Mouse (Mus musculus): ENCODE measurements at regions not wholly inside any gene's neighbourhood (a gene's known extent, or its start where the extent isn't known, plus 50 kb on each side); places are given as distances from the start of the nearest gene placed in this dataset.

- Histone ChIP-seq H3K36me3 (ENCODE audit: control insufficient read depth, insufficient read depth, low read length) (no peaks in the 10 kb centered on the region), H3K4me1 (ENCODE audit: control insufficient read depth, insufficient read depth, low read length) (no peaks in the 10 kb centered on the region), H3K9ac (replicated peaks; ENCODE audit: low read depth, low read length) (no peak overlapping the region), H3K4me2 (replicated peaks; ENCODE audit: low read depth, low read length) (no peak overlapping the region), H3K4me3 (ENCODE audit: low read depth, low read length) (no peak overlapping the region), H3K27me3 (ENCODE audit: control insufficient read depth, insufficient read depth, low read length) (no peaks in the 10 kb centered on the region), H3K27ac (ENCODE audit: low read length) (no peak overlapping the region), H3K9me3 (ENCODE audit: control insufficient read depth, low read depth, low read length) (no peaks in the 10 kb centered on the region)
- no peak for ATAC-seq (ENCODE audit: insufficient number of reproducible peaks, insufficient read depth, low FRiP score, low read depth)
- WGBS: 55% methylated on average over 3 of the region's 3 CpGs
These were observed 191.5 kb downstream of the Rps12 start for GRCm38 (mm10) chr10:23595541-23595940.

- Histone ChIP-seq H3K9me3 (ENCODE audit: control insufficient read depth, low read depth, low read length) (no peaks in the 10 kb centered on the region), H3K27ac (ENCODE audit: low read length) (no peak overlapping the region), H3K4me2 (replicated peaks; ENCODE audit: low read depth, low read length) (no peak overlapping the region), H3K27me3 (ENCODE audit: control insufficient read depth, insufficient read depth, low read length) (no peaks in the 10 kb centered on the region), H3K36me3 (ENCODE audit: control insufficient read depth, insufficient read depth, low read length) (no peaks in the 10 kb centered on the region), H3K4me3 (ENCODE audit: low read depth, low read length) (no peak overlapping the region), H3K9ac (replicated peaks; ENCODE audit: low read depth, low read length) (no peak overlapping the region), H3K4me1 (ENCODE audit: control insufficient read depth, insufficient read depth, low read length) (no peaks in the 10 kb centered on the region)
- ATAC-seq (ENCODE audit: insufficient number of reproducible peaks, insufficient read depth, low FRiP score, low read depth): no peak
- 65% methylated on average over 5 of the region's 5 CpGs for WGBS
These were observed 206.8 kb downstream of the Rps12 start for GRCm38 (mm10) chr10:23580230-23580629.

GRCm38 (mm10) chr10:23571013-23571412 lies 216.1 kb downstream of the Rps12 start:
- H3K4me2 ChIP-seq (replicated peaks; ENCODE audit: low read depth, low read length): no peak overlapping the region
- no peak overlapping the region for H3K4me3 ChIP-seq (ENCODE audit: low read depth, low read length)
- no peaks in the 10 kb centered on the region for H3K4me1 ChIP-seq (ENCODE audit: control insufficient read depth, insufficient read depth, low read length)
- H3K36me3 ChIP-seq (ENCODE audit: control insufficient read depth, insufficient read depth, low read length): no peaks in the 10 kb centered on the region
- 78% methylated on average over 4 of the region's 4 CpGs for WGBS
- no peak overlapping the region for H3K27ac ChIP-seq (ENCODE audit: low read length)
- H3K9ac ChIP-seq (replicated peaks; ENCODE audit: low read depth, low read length): no peak overlapping the region
- no peak for ATAC-seq (ENCODE audit: insufficient number of reproducible peaks, insufficient read depth, low FRiP score, low read depth)
- no peaks in the 10 kb centered on the region for H3K27me3 ChIP-seq (ENCODE audit: control insufficient read depth, insufficient read depth, low read length)
- no peaks in the 10 kb centered on the region for H3K9me3 ChIP-seq (ENCODE audit: control insufficient read depth, low read depth, low read length)

GRCm38 (mm10) chr10:23569386-23569785 lies 217.7 kb downstream of the Rps12 start:
- no peaks in the 10 kb centered on the region for H3K36me3 ChIP-seq (ENCODE audit: control insufficient read depth, insufficient read depth, low read length)
- H3K27me3 ChIP-seq (ENCODE audit: control insufficient read depth, insufficient read depth, low read length): no peaks in the 10 kb centered on the region
- no peak overlapping the region for H3K4me2 ChIP-seq (replicated peaks; ENCODE audit: low read depth, low read length)
- H3K27ac ChIP-seq (ENCODE audit: low read length): no peak overlapping the region
- H3K4me1 ChIP-seq (ENCODE audit: control insufficient read depth, insufficient read depth, low read length): no peaks in the 10 kb centered on the region
- no peak overlapping the region for H3K9ac ChIP-seq (replicated peaks; ENCODE audit: low read depth, low read length)
- H3K4me3 ChIP-seq (ENCODE audit: low read depth, low read length): no peak overlapping the region
- ATAC-seq (ENCODE audit: insufficient number of reproducible peaks, insufficient read depth, low FRiP score, low read depth): no peak
- H3K9me3 ChIP-seq (ENCODE audit: control insufficient read depth, low read depth, low read length): no peaks in the 10 kb centered on the region

- no peak overlapping the region for H3K27ac ChIP-seq (ENCODE audit: low read length)
These were observed 211.8 kb upstream of the Eya4 start for GRCm38 (mm10) chr10:23562273-23562885.

GRCm38 (mm10) chr10:23559980-23560658 lies 209.5 kb upstream of the Eya4 start:
- no peak overlapping the region for H3K9ac ChIP-seq (replicated peaks; ENCODE audit: low read depth, low read length)
- H3K4me2 ChIP-seq (replicated peaks; ENCODE audit: low read depth, low read length): no peak overlapping the region
- 0 out of 2 replicates have a peak, but pooled peaks cover 4% of the 10 kb centered on the region for H3K4me1 ChIP-seq (ENCODE audit: control insufficient read depth, insufficient read depth, low read length)
- H3K27ac ChIP-seq (ENCODE audit: low read length): no peak overlapping the region
- H3K36me3 ChIP-seq (ENCODE audit: control insufficient read depth, insufficient read depth, low read length): no peaks in the 10 kb centered on the region
- no peak for ATAC-seq (ENCODE audit: insufficient number of reproducible peaks, insufficient read depth, low FRiP score, low read depth)
- no peaks in the 10 kb centered on the region for H3K27me3 ChIP-seq (ENCODE audit: control insufficient read depth, insufficient read depth, low read length)
- no peaks in the 10 kb centered on the region for H3K9me3 ChIP-seq (ENCODE audit: control insufficient read depth, low read depth, low read length)
- no peak overlapping the region for H3K4me3 ChIP-seq (ENCODE audit: low read depth, low read length)

More at GRCm38 (mm10) chr10:23562273-23562885, 211.8 kb upstream of the Eya4 start:
- H3K9ac ChIP-seq (replicated peaks; ENCODE audit: low read depth, low read length): no peak overlapping the region
- no peak for ATAC-seq (ENCODE audit: insufficient number of reproducible peaks, insufficient read depth, low FRiP score, low read depth)
- H3K36me3 ChIP-seq (ENCODE audit: control insufficient read depth, insufficient read depth, low read length): no peaks in the 10 kb centered on the region
- H3K9me3 ChIP-seq (ENCODE audit: control insufficient read depth, low read depth, low read length): no peaks in the 10 kb centered on the region
- H3K4me2 ChIP-seq (replicated peaks; ENCODE audit: low read depth, low read length): no peak overlapping the region
- 0 out of 2 replicates have a peak, but pooled peaks cover 4% of the 10 kb centered on the region for H3K4me1 ChIP-seq (ENCODE audit: control insufficient read depth, insufficient read depth, low read length)
- no peaks in the 10 kb centered on the region for H3K27me3 ChIP-seq (ENCODE audit: control insufficient read depth, insufficient read depth, low read length)
- WGBS: 50% methylated on average over 5 of the region's 5 CpGs
- H3K4me3 ChIP-seq (ENCODE audit: low read depth, low read length): no peak overlapping the region

GRCm38 (mm10) chr10:23557828-23558227 lies 207.2 kb upstream of the Eya4 start:
- H3K9me3 ChIP-seq (ENCODE audit: control insufficient read depth, low read depth, low read length): no peaks in the 10 kb centered on the region
- no peak overlapping the region for H3K4me2 ChIP-seq (replicated peaks; ENCODE audit: low read depth, low read length)
- 0 out of 2 replicates have a peak, but pooled peaks cover 4% of the 10 kb centered on the region for H3K4me1 ChIP-seq (ENCODE audit: control insufficient read depth, insufficient read depth, low read length)
- H3K27me3 ChIP-seq (ENCODE audit: control insufficient read depth, insufficient read depth, low read length): no peaks in the 10 kb centered on the region
- no peak for ATAC-seq (ENCODE audit: insufficient number of reproducible peaks, insufficient read depth, low FRiP score, low read depth)
- no peak overlapping the region for H3K9ac ChIP-seq (replicated peaks; ENCODE audit: low read depth, low read length)
- no peak overlapping the region for H3K4me3 ChIP-seq (ENCODE audit: low read depth, low read length)
- no peak overlapping the region for H3K27ac ChIP-seq (ENCODE audit: low read length)
- WGBS: 47% methylated on average over 3 of the region's 3 CpGs
- no peaks in the 10 kb centered on the region for H3K36me3 ChIP-seq (ENCODE audit: control insufficient read depth, insufficient read depth, low read length)

- WGBS: 46% methylated on average over 3 of the region's 3 CpGs
- Histone ChIP-seq H3K27ac (ENCODE audit: low read length) (no peak overlapping the region), H3K9ac (replicated peaks; ENCODE audit: low read depth, low read length) (no peak overlapping the region), H3K9me3 (ENCODE audit: control insufficient read depth, low read depth, low read length) (no peaks in the 10 kb centered on the region), H3K4me2 (replicated peaks; ENCODE audit: low read depth, low read length) (no peak overlapping the region), H3K4me1 (ENCODE audit: control insufficient read depth, insufficient read depth, low read length) (no peaks in the 10 kb centered on the region), H3K27me3 (ENCODE audit: control insufficient read depth, insufficient read depth, low read length) (no peaks in the 10 kb centered on the region), H3K36me3 (ENCODE audit: control insufficient read depth, insufficient read depth, low read length) (no peaks in the 10 kb centered on the region), H3K4me3 (ENCODE audit: low read depth, low read length) (no peak overlapping the region)
- no peak for ATAC-seq (ENCODE audit: insufficient number of reproducible peaks, insufficient read depth, low FRiP score, low read depth)
These were observed 198.6 kb upstream of the Eya4 start for GRCm38 (mm10) chr10:23549207-23549606.

- no peak for ATAC-seq (ENCODE audit: insufficient number of reproducible peaks, insufficient read depth, low FRiP score, low read depth)
- H3K4me1 ChIP-seq (ENCODE audit: control insufficient read depth, insufficient read depth, low read length): no peaks in the 10 kb centered on the region
- H3K4me3 ChIP-seq (ENCODE audit: low read depth, low read length): no peak overlapping the region
- H3K27me3 ChIP-seq (ENCODE audit: control insufficient read depth, insufficient read depth, low read length): no peaks in the 10 kb centered on the region
- H3K9ac ChIP-seq (replicated peaks; ENCODE audit: low read depth, low read length): no peak overlapping the region
- H3K27ac ChIP-seq (ENCODE audit: low read length): no peak overlapping the region
- 75% methylated on average over 6 of the region's 6 CpGs for WGBS
- no peaks in the 10 kb centered on the region for H3K9me3 ChIP-seq (ENCODE audit: control insufficient read depth, low read depth, low read length)
- H3K4me2 ChIP-seq (replicated peaks; ENCODE audit: low read depth, low read length): no peak overlapping the region
- H3K36me3 ChIP-seq (ENCODE audit: control insufficient read depth, insufficient read depth, low read length): no peaks in the 10 kb centered on the region
These were observed 197.7 kb upstream of the Eya4 start for GRCm38 (mm10) chr10:23548322-23548721.

Measured in stomach, embryonic 14.5 days (tissue).